Mouse (Mus musculus) forebrain, postnatal 0 days (tissue): ENCODE results near the gene Hsd17b10. TPM values are rescaled to one million over a fixed set of nuclear protein-coding genes. Genes with fewer than 3 reads are reported as not detected.

Experiments
- ATAC-seq: fragments of 200-750 bp; cut with Nextera tagmentation; 2 replicates; pipeline ENCODE4 v1.8.0; 2017; ENCODE audit warnings: mild to moderate bottlenecking, moderate library complexity
- DNase-seq: peaks from one replicate; pipeline ENCODE4 v3.0.0-alpha.2; 2015
- H3K27ac ChIP-seq: fragments of 300-500 bp; sonication (generic); 2 replicates; pipeline ENCODE4 v1.5.1; 2014; ENCODE audit warnings: low read depth, mild to moderate bottlenecking, antibody characterized with exemption, low read length, moderate library complexity, mixed read lengths
- H3K27me3 ChIP-seq: fragments of 300-500 bp; sonication (generic); 2 replicates; pipeline ENCODE4 v1.6.1; 2014; ENCODE audit warnings: mild to moderate bottlenecking, low read length, mixed read lengths; ENCODE audit not compliant: insufficient read depth
- H3K36me3 ChIP-seq: fragments of 300-500 bp; sonication (generic); 2 replicates; pipeline ENCODE4 v1.6.1; 2014; ENCODE audit warnings: mild to moderate bottlenecking, moderate library complexity; ENCODE audit not compliant: insufficient read depth
- H3K4me1 ChIP-seq: fragments of 300-500 bp; sonication (generic); 2 replicates; pipeline ENCODE4 v1.6.1; 2014; ENCODE audit warnings: antibody characterized with exemption; ENCODE audit not compliant: insufficient read depth
- H3K4me2 ChIP-seq: fragments of 300-500 bp; sonication (generic); 2 replicates; pipeline ENCODE4 v1.6.1; 2014; ENCODE audit warnings: low read depth, mild to moderate bottlenecking, moderate library complexity
- H3K4me3 ChIP-seq: fragments of 300-500 bp; sonication (generic); 2 replicates; pipeline ENCODE4 v1.5.1; 2014; ENCODE audit warnings: low read depth, low read length, mixed read lengths
- H3K9ac ChIP-seq: fragments of 300-500 bp; sonication (generic); 2 replicates; pipeline ENCODE4 v1.6.1; 2014; ENCODE audit warnings: mild to moderate bottlenecking
- H3K9me3 ChIP-seq: fragments of 300-500 bp; sonication (generic); 2 replicates; pipeline ENCODE4 v1.6.1; 2016; ENCODE audit warnings: low read length
- CTCF ChIP-seq: sonication (generic); IDR thresholded peaks from 2 replicates; pipeline ENCODE4 v1.5.1; 2016; ENCODE audit warnings: antibody characterized with exemption, control low read depth, low read depth
- WGBS: fragments of 180-500 bp; shearing (Covaris S2); extraction: QIAGEN DNeasy Blood & Tissue Kit; methylation state at CpG from one replicate; pipeline ENCODE4 v1.1.7; 2014; 5-methylcytosine and 5-hydroxymethylcytosine counted together
- polyA plus RNA-seq: library from polyadenylated mRNA; unstranded; fragments of >200 nt; fragmentation: Nextera tagmentation; extraction: Ambion mirVana; gene quantifications from 2 replicates; pipeline ENCODE4 v1.2.1, GENCODE M21; 2015
- total RNA-seq: library from RNA; depleted of rRNA; stranded (reverse); fragments of >200 nt; gene quantifications from 2 replicates; pipeline ENCODE4 v1.2.3, GENCODE M21; 2014; rRNA removed

Hsd17b10 gene
- total RNA-seq (61.8 and 71.1 TPM in 2 replicates), polyA plus RNA-seq (92.4 and 113 TPM in 2 replicates)

- Histone ChIP-seq H3K27ac (peak within 1 kb of the TSS; percentile 46; the same call in 1 of the 2 replicates), H3K4me1 (no peaks in the 10 kb centered on the region), H3K4me3 (peak within 1 kb of the TSS; percentile 42), H3K27me3 (no peaks in the 10 kb centered on the region), H3K36me3 (no peaks in the 10 kb centered on the region), H3K9me3 (no peaks in the 10 kb centered on the region), H3K4me2 (peak within 1 kb of the TSS; percentile 57), H3K9ac (peak within 1 kb of the TSS; percentile 41)
- WGBS = 24% methylated on average over 39 of the region's 41 CpGs
- DNase-seq (peak; percentile 78), ATAC-seq (peak; percentile 99)
- peak; percentile 36 for TF ChIP-seq CTCF
Measured at GRCm38 (mm10) chrX:152001737-152002710, at the start of gene Hsd17b10. Gene Hsd17b10 (plus strand): TSS chrX:152001845.

- Histone ChIP-seq H3K36me3 (no peaks in the 10 kb centered on the region), H3K27me3 (no peaks in the 10 kb centered on the region), H3K9me3 (no peaks in the 10 kb centered on the region), H3K4me2 (no peak overlapping the region), H3K4me1 (no peaks in the 10 kb centered on the region), H3K9ac (no peak overlapping the region), H3K27ac (no peak overlapping the region), H3K4me3 (no peak overlapping the region)
- no peak for TF ChIP-seq CTCF
- ATAC-seq (no peak), DNase-seq (no peak)
- WGBS = 72% methylated on average over 4 of the region's 4 CpGs
Measured at GRCm38 (mm10) chrX:151999006-151999710, 2.5 kb upstream of the Hsd17b10 start.

- H3K27me3 ChIP-seq = no peaks in the 10 kb centered on the region
- no peak overlapping the region for H3K27ac ChIP-seq
- no peaks in the 10 kb centered on the region for H3K36me3 ChIP-seq
- 50% methylated on average over 9 of the region's 9 CpGs for WGBS
- peak overlapping the region; percentile 57 for H3K4me2 ChIP-seq
- no peaks in the 10 kb centered on the region for H3K4me1 ChIP-seq
- no peak for ATAC-seq
- DNase-seq = no peak
- no peak for TF ChIP-seq CTCF
- H3K4me3 ChIP-seq = peak overlapping the region; percentile 42
- H3K9ac ChIP-seq = peak overlapping the region; percentile 41; the same call in 1 of the 2 replicates
- no peaks in the 10 kb centered on the region for H3K9me3 ChIP-seq
Measured at GRCm38 (mm10) chrX:152001182-152001684, 412 bp upstream of the Hsd17b10 start.

GRCm38 (mm10) chrX:152002865-152003264 lies 1.2 kb downstream of the Hsd17b10 start:
- TF ChIP-seq CTCF = no peak
- Histone ChIP-seq H3K27me3 (no peaks in the 10 kb centered on the region), H3K9me3 (no peaks in the 10 kb centered on the region), H3K36me3 (no peaks in the 10 kb centered on the region), H3K4me1 (no peaks in the 10 kb centered on the region), H3K9ac (no peak overlapping the region), H3K4me3 (no peak overlapping the region), H3K4me2 (peak overlapping the region; percentile 57; the same call in 1 of the 2 replicates), H3K27ac (no peak overlapping the region)
- DNase-seq (no peak), ATAC-seq (no peak)
- WGBS = 80% methylated on average over 2 of the region's 2 CpGs

- no peaks in the 10 kb centered on the region for H3K36me3 ChIP-seq
- no peak overlapping the region for H3K9ac ChIP-seq
- 72% methylated on average over 1 of the region's 1 CpGs for WGBS
- H3K27me3 ChIP-seq = no peaks in the 10 kb centered on the region
- H3K4me1 ChIP-seq = no peaks in the 10 kb centered on the region
- TF ChIP-seq CTCF = no peak
- no peaks in the 10 kb centered on the region for H3K9me3 ChIP-seq
- no peak overlapping the region for H3K27ac ChIP-seq
- ATAC-seq (no peak), DNase-seq (no peak)
- H3K4me2 ChIP-seq = no peak overlapping the region
- no peak overlapping the region for H3K4me3 ChIP-seq
Measured at GRCm38 (mm10) chrX:152007863-152008262, 6.2 kb downstream of the Hsd17b10 start.

GRCm38 (mm10) chrX:152015752-152016150 lies 14.1 kb downstream of the Hsd17b10 start:
- Histone ChIP-seq H3K9ac (peak overlapping the region; percentile 50), H3K27me3 (no peaks in the 10 kb centered on the region), H3K4me2 (peak overlapping the region; percentile 49), H3K4me3 (peak overlapping the region; percentile 54), H3K27ac (peak overlapping the region; percentile 88), H3K36me3 (no peaks in the 10 kb centered on the region), H3K9me3 (no peaks in the 10 kb centered on the region), H3K4me1 (no peaks in the 10 kb centered on the region)
- 33% methylated on average over 11 of the region's 11 CpGs for WGBS
- DNase-seq (no peak), ATAC-seq (peak; percentile 49)
- no peak; the same call in 1 of the 2 replicates for TF ChIP-seq CTCF
